Mouse (Mus musculus): ENCODE measurements around the gene Gm2174. TPM values are rescaled to one million over a fixed set of nuclear protein-coding genes. Genes with fewer than 3 reads are reported as not detected.

The Gm2174 gene
- polyA plus RNA-seq (2017; shearing (Covaris generic)) = not detected

DNA sequence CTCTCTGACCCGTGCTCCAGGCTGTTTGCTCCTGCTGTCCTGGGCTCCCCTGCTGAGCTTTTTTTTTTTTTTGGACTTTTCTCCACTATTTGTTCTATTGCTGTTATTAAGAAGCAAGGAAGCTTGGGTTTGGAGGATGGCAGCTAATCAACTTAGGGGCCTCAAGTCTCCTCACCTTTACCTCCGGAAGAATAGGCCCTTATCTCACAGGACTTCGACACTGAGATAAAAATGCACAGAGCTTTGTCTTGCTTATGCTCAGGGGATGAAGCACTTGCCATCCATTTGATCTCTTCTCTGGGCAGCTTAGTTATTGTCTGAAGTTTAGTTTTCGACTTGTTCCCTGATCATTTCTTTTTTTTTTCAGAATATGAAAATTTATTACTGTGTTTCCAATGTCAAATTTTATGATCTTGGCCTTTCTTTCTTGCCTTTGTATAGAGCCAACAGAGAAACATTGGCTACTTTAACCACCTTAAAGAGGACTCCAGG lies at the start of gene Gm2174:
Gm2174 (plus strand) TSS at position 442 of the 492 bp plus-strand sequence.

GRCm38 (mm10) chrX:56454671-56455371 lies 7.1 kb downstream of the Gm2174 start, which contains the start of gene Ints6l:
Gene Ints6l, plus strand, starts transcription at chrX:56454857.

Other genes starting within 250 kb of the Gm2174 start
- gene Gm773, start 235.1 kb upstream of the Gm2174 start, polyA plus RNA-seq (2017; shearing (Covaris generic)) = not detected
- 0.51 TPM for gene Zfp449, start 101.6 kb upstream of the Gm2174 start, polyA plus RNA-seq (2017; shearing (Covaris generic))
- 0.19 TPM for gene Smim10l2a, start 73.4 kb upstream of the Gm2174 start, polyA plus RNA-seq (2017; shearing (Covaris generic))
- gene Ints6l, start 6.9 kb downstream of the Gm2174 start, polyA plus RNA-seq (2017; shearing (Covaris generic)) = 39.8 TPM
- not detected for gene Gm10477, start 76.8 kb downstream of the Gm2174 start, polyA plus RNA-seq (2017; shearing (Covaris generic))
- gene Gm648, start 101.6 kb downstream of the Gm2174 start, polyA plus RNA-seq (2017; shearing (Covaris generic)) = not detected
- 8.5 TPM for gene Mmgt1, start 150.1 kb downstream of the Gm2174 start, polyA plus RNA-seq (2017; shearing (Covaris generic))
- gene Slc9a6, start 161.8 kb downstream of the Gm2174 start, polyA plus RNA-seq (2017; shearing (Covaris generic)) = 15.8 TPM